Mouse (Mus musculus) lung, embryonic 14.5 days (tissue): ENCODE data around the gene Dao. TPM values are rescaled to one million over a fixed set of nuclear protein-coding genes. Genes with fewer than 3 reads are reported as not detected.

ENCODE experiments used
- ATAC-seq: fragments of 200-750 bp; cut with Nextera tagmentation; 2 replicates; pipeline ENCODE4 v1.8.0; 2017; ENCODE audit warnings: mild to moderate bottlenecking, moderate TSS enrichment, moderate library complexity; ENCODE audit not compliant: insufficient read depth
- DNase-seq: peaks from one replicate; pipeline ENCODE4 v3.0.0-alpha.2; 2015
- H3K27ac ChIP-seq: fragments of 300-500 bp; sonication (generic); 2 replicates; pipeline ENCODE4 v1.5.1; 2014; ENCODE audit warnings: low read depth, mild to moderate bottlenecking, moderate library complexity
- H3K27me3 ChIP-seq: fragments of 300-500 bp; sonication (generic); 2 replicates; pipeline ENCODE4 v1.6.1; 2014; ENCODE audit warnings: low read length, control low read depth; ENCODE audit not compliant: insufficient read depth
- H3K36me3 ChIP-seq: fragments of 300-500 bp; sonication (generic); 2 replicates; pipeline ENCODE4 v1.6.1; 2014; ENCODE audit warnings: control low read depth; ENCODE audit not compliant: insufficient read depth
- H3K4me1 ChIP-seq: fragments of 300-500 bp; sonication (generic); 2 replicates; pipeline ENCODE4 v1.6.1; 2014; ENCODE audit warnings: antibody characterized with exemption, control low read depth; ENCODE audit not compliant: insufficient read depth
- H3K4me2 ChIP-seq: fragments of 300-500 bp; sonication (generic); 2 replicates; pipeline ENCODE4 v1.6.1; 2014; ENCODE audit warnings: mild to moderate bottlenecking
- H3K4me3 ChIP-seq: fragments of 300-500 bp; sonication (generic); 2 replicates; pipeline ENCODE4 v1.5.1; 2014; ENCODE audit warnings: low read depth, low read length
- H3K9ac ChIP-seq: fragments of 300-500 bp; sonication (generic); 2 replicates; pipeline ENCODE4 v1.6.1; 2014
- H3K9me3 ChIP-seq: fragments of 300-500 bp; sonication (generic); 2 replicates; pipeline ENCODE4 v1.6.1; 2016; ENCODE audit warnings: low read depth, low read length, control low read depth
- CTCF ChIP-seq: IDR thresholded peaks from 2 replicates; pipeline ENCODE4 v1.5.1; 2016; ENCODE audit warnings: antibody characterized with exemption, low read depth
- WGBS: fragments of 180-500 bp; shearing (Covaris S2); extraction: QIAGEN DNeasy Blood & Tissue Kit; methylation state at CpG from one replicate; pipeline ENCODE4 v1.1.7; 2014; 5-methylcytosine and 5-hydroxymethylcytosine counted together
- polyA plus RNA-seq: library from polyadenylated mRNA; unstranded; fragments of >200 nt; fragmentation: Nextera tagmentation; extraction: Ambion mirVana; gene quantifications from 2 replicates; pipeline ENCODE4 v1.2.1, GENCODE M21; 2014

Dao gene
- polyA plus RNA-seq, 1 experiment from 2014 or later = not detected

GRCm38 (mm10) chr5:113992339-113992831 lies 11.1 kb upstream of the Dao start:
- DNase-seq (peak; percentile 54), ATAC-seq (no peak)
- H3K9ac ChIP-seq = peak overlapping the region; percentile 87
- no peaks in the 10 kb centered on the region for H3K27me3 ChIP-seq
- H3K27ac ChIP-seq = peak overlapping the region; percentile 94
- peak overlapping the region; percentile 72 for H3K4me2 ChIP-seq
- peak overlapping the region; percentile 80 for H3K4me3 ChIP-seq
- TF ChIP-seq CTCF = no peak
- H3K9me3 ChIP-seq = no peaks in the 10 kb centered on the region
- peaks cover 8% of the 10 kb centered on the region; the same call in 1 of the 2 replicates for H3K4me1 ChIP-seq
- H3K36me3 ChIP-seq = 0 out of 2 replicates have a peak, but pooled peaks cover 15% of the 10 kb centered on the region
- WGBS = 8% methylated on average over 12 of the region's 12 CpGs

- no peak for TF ChIP-seq CTCF
- WGBS = 0% methylated on average over 22 of the region's 22 CpGs
- ATAC-seq = peak; percentile 78
These were observed 10.4 kb upstream of the Dao start for GRCm38 (mm10) chr5:113993031-113993486.

GRCm38 (mm10) chr5:113993487-113994465 lies 9.7 kb upstream of the Dao start, which contains the start of gene Ssh1:
TSS of gene Ssh1 (minus strand) at chr5:113993894.
- H3K36me3 ChIP-seq = 0 out of 2 replicates have a peak, but pooled peaks cover 10% of the 10 kb centered on the region
- H3K27ac ChIP-seq = peak within 1 kb of the TSS; percentile 94
- peak within 1 kb of the TSS; percentile 80 for H3K4me3 ChIP-seq
- DNase-seq = peak; percentile 96
- no peaks in the 10 kb centered on the region for H3K9me3 ChIP-seq
- WGBS = under 1% methylated on average over 83 of the region's 83 CpGs
- H3K4me2 ChIP-seq = peak within 1 kb of the TSS; percentile 72
- TF ChIP-seq CTCF = no peak
- peaks cover 8% of the 10 kb centered on the region; the same call in 1 of the 2 replicates for H3K4me1 ChIP-seq
- peak; percentile 86 for ATAC-seq
- no peaks in the 10 kb centered on the region for H3K27me3 ChIP-seq
- H3K9ac ChIP-seq = peak within 1 kb of the TSS; percentile 87

More at GRCm38 (mm10) chr5:113993031-113993486, 10.4 kb upstream of the Dao start:
- Histone ChIP-seq H3K4me2 (peak overlapping the region; percentile 72), H3K9ac (peak overlapping the region; percentile 87), H3K27me3 (no peaks in the 10 kb centered on the region), H3K27ac (peak overlapping the region; percentile 94), H3K4me1 (peaks cover 8% of the 10 kb centered on the region; the same call in 1 of the 2 replicates), H3K36me3 (0 out of 2 replicates have a peak, but pooled peaks cover 14% of the 10 kb centered on the region), H3K9me3 (no peaks in the 10 kb centered on the region), H3K4me3 (peak overlapping the region; percentile 80)
- DNase-seq = peak; percentile 62

- Histone ChIP-seq H3K27ac (no peak overlapping the region), H3K9ac (no peak overlapping the region), H3K36me3 (no peaks in the 10 kb centered on the region), H3K4me3 (no peak overlapping the region), H3K4me1 (peaks cover 8% of the 10 kb centered on the region; the same call in 1 of the 2 replicates), H3K27me3 (no peaks in the 10 kb centered on the region), H3K4me2 (no peak overlapping the region), H3K9me3 (no peaks in the 10 kb centered on the region)
- ATAC-seq (no peak), DNase-seq (peak; percentile 58)
- TF ChIP-seq CTCF = no peak
- WGBS = 25% methylated on average over 2 of the region's 2 CpGs
These were observed 7.0 kb upstream of the Dao start for GRCm38 (mm10) chr5:113996458-113996857.

- Histone ChIP-seq H3K4me3 (no peak overlapping the region), H3K27me3 (no peaks in the 10 kb centered on the region), H3K4me2 (no peak overlapping the region), H3K36me3 (no peaks in the 10 kb centered on the region), H3K27ac (no peak overlapping the region), H3K9ac (no peak overlapping the region), H3K4me1 (peaks cover 2% of the 10 kb centered on the region; the same call in 1 of the 2 replicates), H3K9me3 (no peaks in the 10 kb centered on the region)
- DNase-seq (no peak), ATAC-seq (no peak)
- WGBS = 43% methylated on average over 5 of the region's 5 CpGs
- TF ChIP-seq CTCF = no peak
These were observed 4.1 kb upstream of the Dao start for GRCm38 (mm10) chr5:113999382-113999781.

- ATAC-seq = no peak
- no peak overlapping the region for H3K9ac ChIP-seq
- no peak overlapping the region for H3K4me3 ChIP-seq
- no peaks in the 10 kb centered on the region for H3K9me3 ChIP-seq
- H3K4me2 ChIP-seq = no peak overlapping the region
- DNase-seq = no peak
- H3K27ac ChIP-seq = no peak overlapping the region
- no peaks in the 10 kb centered on the region for H3K4me1 ChIP-seq
- WGBS = 77% methylated on average over 11 of the region's 11 CpGs
- TF ChIP-seq CTCF = no peak
- H3K36me3 ChIP-seq = no peaks in the 10 kb centered on the region
- no peaks in the 10 kb centered on the region for H3K27me3 ChIP-seq
These were observed 1.1 kb downstream of the Dao start for GRCm38 (mm10) chr5:114004573-114004972.

GRCm38 (mm10) chr5:114005100-114005499 lies 1.6 kb downstream of the Dao start:
- TF ChIP-seq CTCF = no peak
- Histone ChIP-seq H3K27ac (no peak overlapping the region), H3K9me3 (no peaks in the 10 kb centered on the region), H3K36me3 (no peaks in the 10 kb centered on the region), H3K9ac (no peak overlapping the region), H3K4me1 (no peaks in the 10 kb centered on the region), H3K4me2 (no peak overlapping the region), H3K4me3 (no peak overlapping the region), H3K27me3 (no peaks in the 10 kb centered on the region)
- WGBS = 85% methylated on average over 5 of the region's 5 CpGs
- ATAC-seq = no peak
- DNase-seq = no peak
